Mouse (Mus musculus) spleen, adult 2 months (tissue): Measurements from ENCODE around the gene Gm9857. TPM values are rescaled to one million over a fixed set of nuclear protein-coding genes. Genes with fewer than 3 reads are reported as not detected.

ENCODE experiments used
- DNase-seq, 2 experiments: peaks; one replicate each; pipeline versions ENCODE4 v3.0.0 to v3.0.0-alpha.2; 2012 to 2021; ENCODE audit warnings: low spot score in 2 of 2, low read depth in 1 of 2
- H3K27ac ChIP-seq: fragments of 200-500 bp; 2 replicates; pipeline ENCODE4 v1.5.1; 2012; ENCODE audit warnings: low read length, inconsistent platforms; ENCODE audit not compliant: insufficient read depth
- H3K27me3 ChIP-seq: fragments of 200-500 bp; 2 replicates; pipeline ENCODE4 v1.6.1; 2012; ENCODE audit warnings: mild to moderate bottlenecking, moderate library complexity, low read length, inconsistent platforms; ENCODE audit not compliant: control insufficient read depth, insufficient read depth
- H3K36me3 ChIP-seq: fragments of 200-500 bp; 2 replicates; pipeline ENCODE4 v1.6.1; 2012; ENCODE audit warnings: mild to moderate bottlenecking, low read length, inconsistent platforms; ENCODE audit not compliant: control insufficient read depth, insufficient read depth
- H3K4me1 ChIP-seq: fragments of 200-500 bp; 2 replicates; pipeline ENCODE4 v1.6.1; 2011; ENCODE audit warnings: inconsistent platforms; ENCODE audit not compliant: control insufficient read depth, insufficient read depth, insufficient read length
- H3K4me3 ChIP-seq: fragments of 200-500 bp; 2 replicates; pipeline ENCODE4 v1.5.1; 2011; ENCODE audit warnings: mild to moderate bottlenecking, inconsistent platforms; ENCODE audit not compliant: insufficient read depth, insufficient read length; ENCODE audit errors: extremely low read depth
- CTCF ChIP-seq: fragments of 200-500 bp; IDR thresholded peaks from 2 replicates; pipeline ENCODE4 v1.5.1; 2011; ENCODE audit warnings: mild to moderate bottlenecking, inconsistent platforms; ENCODE audit not compliant: insufficient read depth, insufficient read length, insufficient replicate concordance; ENCODE audit errors: extremely low read depth
- POLR2A ChIP-seq: fragments of 200-500 bp; IDR thresholded peaks from 2 replicates; pipeline ENCODE4 v1.6.1; 2011; ENCODE audit warnings: low read depth, low read length, inconsistent platforms
- WGBS: fragments of 180-500 bp; shearing (Covaris S2); methylation state at CpG from one replicate; pipeline ENCODE4 v1.1.7; 2018; 5-methylcytosine and 5-hydroxymethylcytosine counted together
- polyA plus RNA-seq: library from polyadenylated mRNA; depleted of rRNA; stranded (reverse); fragments of >200 nt; gene quantifications from 2 replicates; pipeline ENCODE4 v1.2.3, GENCODE M21; 2012

Gm9857 gene
- polyA plus RNA-seq, 1 experiment, result not detected

DNA sequence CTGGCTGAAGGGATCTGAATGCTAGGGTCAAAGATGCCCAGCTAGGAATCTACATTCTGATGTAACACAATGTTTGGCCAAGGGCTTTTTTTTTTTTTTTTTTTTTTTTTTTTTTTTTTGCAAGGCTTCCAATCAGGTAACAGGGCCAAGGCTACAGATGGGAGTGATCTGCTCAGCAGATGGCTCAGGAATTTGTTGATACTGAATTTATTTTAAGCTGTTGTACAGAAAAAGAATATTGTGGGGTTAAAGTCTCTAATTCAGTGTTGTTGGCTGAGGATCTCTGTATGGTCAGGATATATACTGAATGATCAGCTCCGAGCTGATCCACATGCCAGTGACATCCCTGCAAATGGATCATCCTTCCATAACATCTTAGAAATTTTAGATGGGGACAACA, 24.2 kb downstream of the Gm9857 start:
- H3K4me3 ChIP-seq, result no peak overlapping the region
- no peaks in the 10 kb centered on the region for H3K36me3 ChIP-seq
- WGBS, result 86% methylated on average over 1 of the region's 1 CpGs
- TF ChIP-seq POLR2A, result no peak
- no peak for TF ChIP-seq CTCF
- H3K27ac ChIP-seq, result no peak overlapping the region
- no peaks in the 10 kb centered on the region for H3K27me3 ChIP-seq
- H3K4me1 ChIP-seq, result no peaks in the 10 kb centered on the region; the same call in 1 of the 2 replicates
- no peak for DNase-seq

- TF ChIP-seq CTCF (no peak), POLR2A (peak; percentile 86)
- peaks cover 6% of the 10 kb centered on the region for H3K4me1 ChIP-seq
- no peaks in the 10 kb centered on the region for H3K27me3 ChIP-seq
- 1% methylated on average over 53 of the region's 53 CpGs for WGBS
- H3K4me3 ChIP-seq, result peak within 1 kb of the TSS; percentile 93
- peak; percentile 92 to 94 for DNase-seq
- H3K27ac ChIP-seq, result peak within 1 kb of the TSS; percentile 100
- H3K36me3 ChIP-seq, result peaks cover 16% of the 10 kb centered on the region
These were observed 28.5 kb downstream of the Gm9857 start, which contains the start of gene Prpf38b for GRCm38 (mm10) chr3:108911548-108912413. Gene Prpf38b, minus strand, starts transcription at chr3:108911727.

GRCm38 (mm10) chr3:108911081-108911547, 29.1 kb downstream of the Gm9857 start:
- H3K36me3 ChIP-seq, result peaks cover 20% of the 10 kb centered on the region
- WGBS, result under 1% methylated on average over 43 of the region's 44 CpGs
- peak; percentile 78 to 89 for DNase-seq
- H3K4me1 ChIP-seq, result peaks cover 6% of the 10 kb centered on the region
- no peaks in the 10 kb centered on the region for H3K27me3 ChIP-seq
- TF ChIP-seq POLR2A, result no peak; the same call in 1 of the 2 replicates
- peak; percentile 61; the same call in 1 of the 2 replicates for TF ChIP-seq CTCF
- H3K27ac ChIP-seq, result peak overlapping the region; percentile 100
- peak overlapping the region; percentile 93 for H3K4me3 ChIP-seq

- DNase-seq, result peak in 1 of 2 experiments; percentile 34
- H3K27me3 ChIP-seq, result no peaks in the 10 kb centered on the region
These were observed 29.8 kb downstream of the Gm9857 start for GRCm38 (mm10) chr3:108910303-108911080.

DNA sequence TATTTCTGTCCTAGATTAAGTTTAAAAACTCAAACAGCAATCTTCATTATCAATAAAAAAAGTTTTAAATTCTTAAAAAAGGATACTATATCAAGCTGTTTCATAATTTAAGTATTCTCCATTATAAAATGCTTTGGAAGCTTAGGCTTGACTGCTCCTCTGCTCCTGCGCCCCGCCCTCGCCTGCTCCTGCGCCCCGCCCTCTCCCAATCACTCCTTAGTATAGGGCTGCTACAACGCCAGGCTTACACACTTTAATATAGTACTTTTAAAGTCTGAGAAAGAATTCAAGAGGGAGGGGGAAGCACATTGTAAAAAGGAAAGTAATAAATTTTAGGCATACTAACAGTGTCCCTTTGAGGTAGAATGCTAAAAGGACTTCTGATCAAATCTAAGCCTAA, 37.3 kb downstream of the Gm9857 start:
- H3K27ac ChIP-seq, result no peak overlapping the region
- peaks cover 32% of the 10 kb centered on the region for H3K36me3 ChIP-seq
- no peak overlapping the region for H3K4me3 ChIP-seq
- no peak for DNase-seq
- H3K4me1 ChIP-seq, result peaks cover 13% of the 10 kb centered on the region
- 88% methylated on average over 6 of the region's 6 CpGs for WGBS
- no peaks in the 10 kb centered on the region for H3K27me3 ChIP-seq
- TF ChIP-seq CTCF (no peak), POLR2A (no peak)

More at GRCm38 (mm10) chr3:108910303-108911080, 29.8 kb downstream of the Gm9857 start:
- peak overlapping the region; percentile 100 for H3K27ac ChIP-seq
- peak overlapping the region; percentile 93 for H3K4me3 ChIP-seq
- TF ChIP-seq CTCF, result no peak
- TF ChIP-seq POLR2A, result no peak
- H3K4me1 ChIP-seq, result peaks cover 6% of the 10 kb centered on the region
- under 1% methylated on average over 32 of the region's 32 CpGs for WGBS
- H3K36me3 ChIP-seq, result peaks cover 24% of the 10 kb centered on the region

GRCm38 (mm10) chr3:108902038-108902437, 38.2 kb downstream of the Gm9857 start:
- Histone ChIP-seq H3K27ac (no peak overlapping the region), H3K4me1 (peaks cover 13% of the 10 kb centered on the region), H3K36me3 (peaks cover 27% of the 10 kb centered on the region)

More at GRCm38 (mm10) chr3:108902038-108902437, 38.2 kb downstream of the Gm9857 start:
- Histone ChIP-seq H3K27me3 (no peaks in the 10 kb centered on the region), H3K4me3 (no peak overlapping the region)
- TF ChIP-seq CTCF, result no peak
- TF ChIP-seq POLR2A, result no peak
- peak in 1 of 2 experiments; percentile 29 for DNase-seq
- WGBS, result 32% methylated on average over 2 of the region's 2 CpGs
